ENCODE assay signal across 12 mouse cellular contexts in the genomic region with DNA sequence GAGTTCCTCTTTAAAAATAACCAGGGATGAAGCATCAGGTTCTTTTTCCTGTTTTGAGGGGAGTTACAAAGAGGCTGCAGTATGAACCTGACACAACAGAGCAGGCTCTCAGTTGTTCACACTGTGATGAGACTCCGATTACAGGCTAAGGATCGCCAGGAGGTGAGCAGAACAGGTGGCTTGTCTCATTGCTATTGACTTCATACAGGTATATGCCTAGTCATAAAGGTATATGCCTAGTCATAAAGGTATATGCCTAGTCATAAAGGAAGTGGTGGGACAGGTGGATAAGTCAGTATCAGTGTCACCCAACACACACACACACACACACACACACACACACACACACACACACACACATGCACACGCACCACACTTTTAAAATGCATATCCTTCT.
DNase-seq lines count a peak whose midpoint lies in the region; ATAC-seq lines count a peak whose summit lies in the region.
"Had no signal": no experiment of that assay in that cellular context is flagged by ENCODE, and none has a peak within 500 bp of the region (broad histone marks: within the 10 kb centered on the region; RNA-seq: fewer than 3 reads in every experiment).

No protein-coding gene starts in this region.

- H3K27me3 ChIP-seq in limb, embryonic 15.5 days = no peaks in the 10 kb centered on the region
- no peaks in the 10 kb centered on the region for H3K27me3 ChIP-seq in limb, embryonic 10.5 days (ENCODE audit: low read depth, poor library complexity, severe bottlenecking)
- no peaks in the 10 kb centered on the region for H3K27me3 ChIP-seq in forebrain, embryonic 13.5 days
- no peaks in the 10 kb centered on the region for H3K27me3 ChIP-seq in intestine, embryonic 15.5 days (replicated peaks)
- no peaks in the 10 kb centered on the region for H3K27me3 ChIP-seq in neural tube, embryonic 14.5 days (ENCODE audit: control insufficient read depth, insufficient read depth, low read length)

- peaks cover 12% of the 10 kb centered on the region for H3K4me1 ChIP-seq in limb, embryonic 15.5 days
- no peaks in the 10 kb centered on the region for H3K4me1 ChIP-seq in limb, embryonic 10.5 days
- H3K4me1 ChIP-seq in forebrain, embryonic 13.5 days = peaks cover 82% of the 10 kb centered on the region
- peaks cover 12% of the 10 kb centered on the region for H3K4me1 ChIP-seq in intestine, embryonic 15.5 days (replicated peaks)
- H3K4me1 ChIP-seq in neural tube, embryonic 14.5 days (ENCODE audit: control insufficient read depth, insufficient read depth, low read length) = peaks cover 18% of the 10 kb centered on the region

- WGBS in limb, embryonic 15.5 days = 92% methylated on average over 3 of the region's 3 CpGs
- WGBS in limb, embryonic 10.5 days = 90% methylated on average over 3 of the region's 3 CpGs
- WGBS in forebrain, embryonic 13.5 days = 77% methylated on average over 3 of the region's 3 CpGs
- WGBS in intestine, embryonic 15.5 days = 67% methylated on average over 3 of the region's 3 CpGs
- 94% methylated on average over 3 of the region's 3 CpGs for WGBS in neural tube, embryonic 14.5 days

- H3K9ac ChIP-seq in limb, embryonic 15.5 days = no peak overlapping the region
- H3K9ac ChIP-seq in forebrain, embryonic 13.5 days = no peak overlapping the region
- no peak overlapping the region for H3K9ac ChIP-seq in intestine, embryonic 15.5 days
- H3K9ac ChIP-seq in neural tube, embryonic 14.5 days (replicated peaks; ENCODE audit: low read depth, low read length) = no peak overlapping the region

- H3K4me3 ChIP-seq in limb, embryonic 15.5 days = no peak overlapping the region
- H3K4me3 ChIP-seq in limb, embryonic 10.5 days = no peak overlapping the region
- no peak overlapping the region for H3K4me3 ChIP-seq in forebrain, embryonic 13.5 days
- H3K4me3 ChIP-seq in intestine, embryonic 15.5 days (replicated peaks) = no peak overlapping the region
- no peak overlapping the region for H3K4me3 ChIP-seq in neural tube, embryonic 14.5 days (ENCODE audit: low read depth, low read length)
- H3K4me3 ChIP-seq: myocyte had no signal

- H3K4me2 ChIP-seq in limb, embryonic 15.5 days = no peak overlapping the region
- peak overlapping the region; percentile 27 for H3K4me2 ChIP-seq in forebrain, embryonic 13.5 days
- no peak overlapping the region for H3K4me2 ChIP-seq in intestine, embryonic 15.5 days (replicated peaks)
- no peak overlapping the region for H3K4me2 ChIP-seq in neural tube, embryonic 14.5 days (ENCODE audit: low read depth, low read length)
- H3K4me2 ChIP-seq: liver, embryonic 11.5 days had no signal

- no peaks in the 10 kb centered on the region for H3K36me3 ChIP-seq in limb, embryonic 15.5 days
- no peaks in the 10 kb centered on the region for H3K36me3 ChIP-seq in limb, embryonic 10.5 days
- no peaks in the 10 kb centered on the region for H3K36me3 ChIP-seq in forebrain, embryonic 13.5 days (ENCODE audit: poor library complexity, severe bottlenecking)
- H3K36me3 ChIP-seq in intestine, embryonic 15.5 days = no peaks in the 10 kb centered on the region
- H3K36me3 ChIP-seq in neural tube, embryonic 14.5 days (ENCODE audit: control insufficient read depth, insufficient read depth, low read length) = no peaks in the 10 kb centered on the region

- H3K27ac ChIP-seq in limb, embryonic 15.5 days = 0 out of 2 replicates have a peak overlapping the region, but pooled peaks have one; percentile 43
- no peak overlapping the region for H3K27ac ChIP-seq in limb, embryonic 10.5 days
- H3K27ac ChIP-seq in forebrain, embryonic 13.5 days = peak overlapping the region; percentile 94
- no peak overlapping the region for H3K27ac ChIP-seq in intestine, embryonic 15.5 days
- H3K27ac ChIP-seq in neural tube, embryonic 14.5 days (ENCODE audit: low read depth, low read length) = peak overlapping the region; percentile 69

- no peak for DNase-seq in limb, embryonic 10.5 days (ENCODE audit: low spot score)
- no peak for DNase-seq in heart, adult 8-10 months (ENCODE audit: low spot score)
- no peak for DNase-seq in layer of hippocampus, adult 9-11 months
- DNase-seq in cerebellum, postnatal 14 days = no peak
- DNase-seq: right cerebral cortex, postnatal 14 days had no signal

- no peak for ATAC-seq in limb, embryonic 15.5 days (ENCODE audit: insufficient number of reproducible peaks, low FRiP score, low TSS enrichment, low read depth)
- ATAC-seq in forebrain, embryonic 13.5 days = no peak
- ATAC-seq in intestine, embryonic 15.5 days = peak; percentile 50
- 0 out of 2 replicates have a peak, but pooled peaks have one; percentile 15 for ATAC-seq in neural tube, embryonic 14.5 days (ENCODE audit: low read depth)
- ATAC-seq: CD4-positive, CD25-positive, alpha-beta regulatory T cell, adult 4 months had no signal

- H3K9me3 ChIP-seq in limb, embryonic 15.5 days = no peaks in the 10 kb centered on the region
- H3K9me3 ChIP-seq in limb, embryonic 10.5 days (replicated peaks) = no peaks in the 10 kb centered on the region
- no peaks in the 10 kb centered on the region for H3K9me3 ChIP-seq in forebrain, embryonic 13.5 days (replicated peaks)
- H3K9me3 ChIP-seq in intestine, embryonic 15.5 days = no peaks in the 10 kb centered on the region
- H3K9me3 ChIP-seq in neural tube, embryonic 14.5 days (ENCODE audit: control insufficient read depth, low read length) = no peaks in the 10 kb centered on the region

Comparison
In these comparisons a context has a peak if more than half of its experiments do, and no peak if none do; other contexts are left out.
1. H3K27ac ChIP-seq: peak in limb, embryonic 15.5 days (single experiment), forebrain, embryonic 13.5 days (single experiment) and neural tube, embryonic 14.5 days (single experiment); none in limb, embryonic 10.5 days (single experiment) and intestine, embryonic 15.5 days (single experiment).
2. ATAC-seq: peak in intestine, embryonic 15.5 days (single experiment) and neural tube, embryonic 14.5 days (single experiment); none in limb, embryonic 15.5 days (single experiment) and forebrain, embryonic 13.5 days (single experiment).